Mouse (Mus musculus): ENCODE measurements around the gene Olfr112.

The Olfr112 gene

DNA sequence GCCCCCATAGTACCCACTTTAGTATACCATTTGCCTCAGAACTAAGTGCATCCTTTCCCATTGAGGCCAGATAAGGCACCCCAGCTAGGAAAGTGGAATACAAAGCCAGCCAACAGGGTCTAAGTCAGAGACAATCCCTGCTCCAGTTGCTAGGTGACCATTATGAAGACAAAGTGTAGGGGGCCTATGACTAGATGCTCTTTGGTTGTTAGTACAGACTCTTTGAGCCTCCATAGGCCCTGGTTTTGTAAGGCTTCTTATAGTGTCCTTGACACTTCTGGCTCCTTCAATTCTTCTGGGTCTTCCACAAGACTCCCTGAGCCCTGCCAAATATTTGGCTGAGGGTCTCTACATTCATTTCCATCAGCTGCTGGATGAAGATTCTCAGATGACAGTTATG, at the start of gene Olfr112:
Gene Olfr112, minus strand, starts transcription at position 101 of the 400 bp plus-strand sequence.
- ATAC-seq (ENCODE audit: low TSS enrichment): no peak

DNA sequence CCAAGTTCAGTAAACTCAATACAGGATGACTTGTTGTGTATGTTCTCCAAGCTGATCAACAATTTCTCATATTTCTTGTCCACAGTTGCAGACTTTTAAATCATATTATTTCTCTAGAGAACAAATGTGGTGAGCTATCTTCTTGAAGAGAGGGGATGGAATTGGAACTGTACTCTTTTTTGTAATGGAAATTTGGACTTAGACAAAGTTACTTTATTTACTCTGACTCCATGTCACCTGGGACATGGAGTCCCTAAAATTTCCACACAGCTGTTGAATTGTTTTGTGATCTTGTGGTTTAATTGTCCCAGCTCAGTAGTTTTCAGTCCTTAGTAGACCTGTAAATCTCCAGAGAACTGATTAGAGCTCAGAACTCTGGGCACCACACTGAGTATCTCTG, 23.4 kb upstream of the Olfr112 start, which contains the start of gene Olfr114:
Gene Olfr114, minus strand, starts transcription at position 101 of the 400 bp plus-strand sequence.
- ATAC-seq (ENCODE audit: low TSS enrichment): no peak

DNA sequence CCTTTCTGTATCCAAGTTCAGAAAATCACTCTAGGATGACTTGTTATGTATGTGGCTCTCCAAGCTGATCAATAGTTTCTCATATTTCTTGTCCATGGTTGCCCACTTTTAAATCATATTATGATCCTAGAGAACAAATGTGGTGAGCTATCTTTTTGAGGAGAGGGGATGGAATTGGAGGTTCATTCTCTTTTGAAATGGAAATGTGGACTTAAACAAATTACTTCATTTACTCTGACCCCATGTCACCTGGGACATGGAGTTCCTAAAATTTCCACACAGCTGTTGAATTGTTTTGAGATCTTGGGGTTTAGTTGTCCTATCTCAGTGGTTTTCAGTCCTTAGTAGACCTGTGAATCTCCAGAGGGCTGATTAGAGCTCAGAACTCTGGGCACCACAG, 8.3 kb upstream of the Olfr112 start, which contains the start of gene Olfr113:
Gene Olfr113, minus strand, starts transcription at position 101 of the 400 bp plus-strand sequence.
- no peak for ATAC-seq (ENCODE audit: low TSS enrichment)

DNA sequence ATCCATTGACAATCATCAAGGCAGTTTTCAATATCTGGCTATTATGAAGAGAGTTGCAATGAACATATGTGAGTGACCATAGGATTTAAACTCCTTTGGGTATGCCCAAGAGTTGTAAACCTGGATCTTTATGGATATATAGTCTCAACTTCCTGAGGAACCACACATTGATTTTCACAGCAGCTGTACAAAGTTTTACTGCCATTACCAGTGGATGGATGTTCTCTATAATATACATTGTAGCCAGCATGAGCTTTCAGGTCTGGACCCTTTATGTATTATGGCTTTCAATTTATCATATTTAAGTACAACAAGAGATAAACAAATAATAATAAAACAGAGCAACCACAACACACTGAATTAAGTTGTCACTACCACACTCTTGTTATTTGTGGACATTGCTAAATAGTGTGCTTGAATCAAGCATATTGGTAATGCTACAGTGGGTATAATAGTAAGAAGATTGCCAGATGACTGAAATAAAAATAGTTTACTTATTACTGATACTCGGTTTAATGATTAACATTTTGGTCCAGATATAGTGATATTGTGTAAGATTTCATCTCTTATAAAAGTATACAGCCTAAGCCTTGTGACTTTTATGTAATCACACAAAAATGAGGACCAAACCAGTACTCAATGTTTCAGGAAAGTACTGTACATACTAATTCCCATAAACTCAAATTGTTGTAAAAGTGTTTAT, 10.2 kb downstream of the Olfr112 start:
- no peak for ATAC-seq (ENCODE audit: low TSS enrichment)

DNA sequence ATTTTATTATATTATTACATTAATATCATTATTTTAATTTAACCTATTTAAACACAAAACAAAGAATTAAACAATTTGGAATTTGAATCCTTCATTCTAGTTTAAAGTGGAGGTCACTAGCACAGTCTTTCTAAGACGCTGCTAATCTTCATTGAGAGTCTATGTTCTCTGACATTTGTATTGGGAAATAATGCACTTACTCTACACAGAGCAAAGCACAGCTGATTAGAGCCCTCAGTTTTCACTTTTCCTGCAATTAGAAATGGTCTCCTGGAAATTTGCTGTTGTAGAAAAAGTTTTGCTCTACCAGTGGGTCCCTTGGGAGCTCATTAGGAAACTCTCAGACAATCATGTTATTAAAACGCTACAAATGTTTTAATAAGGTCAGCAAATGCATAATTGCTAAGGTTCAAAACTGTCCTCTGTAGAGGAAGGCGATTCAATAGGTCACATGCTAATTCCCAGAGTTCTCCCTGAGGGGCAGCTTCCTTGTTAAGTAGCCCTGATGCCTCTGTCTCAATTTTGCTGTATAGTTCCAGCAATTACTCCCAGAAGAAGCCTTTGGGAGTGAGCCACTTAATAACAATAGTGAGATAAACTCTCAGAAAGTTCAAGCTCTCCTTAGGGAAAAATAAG, 25.3 kb downstream of the Olfr112 start:
- no peak for ATAC-seq (ENCODE audit: low TSS enrichment)

DNA sequence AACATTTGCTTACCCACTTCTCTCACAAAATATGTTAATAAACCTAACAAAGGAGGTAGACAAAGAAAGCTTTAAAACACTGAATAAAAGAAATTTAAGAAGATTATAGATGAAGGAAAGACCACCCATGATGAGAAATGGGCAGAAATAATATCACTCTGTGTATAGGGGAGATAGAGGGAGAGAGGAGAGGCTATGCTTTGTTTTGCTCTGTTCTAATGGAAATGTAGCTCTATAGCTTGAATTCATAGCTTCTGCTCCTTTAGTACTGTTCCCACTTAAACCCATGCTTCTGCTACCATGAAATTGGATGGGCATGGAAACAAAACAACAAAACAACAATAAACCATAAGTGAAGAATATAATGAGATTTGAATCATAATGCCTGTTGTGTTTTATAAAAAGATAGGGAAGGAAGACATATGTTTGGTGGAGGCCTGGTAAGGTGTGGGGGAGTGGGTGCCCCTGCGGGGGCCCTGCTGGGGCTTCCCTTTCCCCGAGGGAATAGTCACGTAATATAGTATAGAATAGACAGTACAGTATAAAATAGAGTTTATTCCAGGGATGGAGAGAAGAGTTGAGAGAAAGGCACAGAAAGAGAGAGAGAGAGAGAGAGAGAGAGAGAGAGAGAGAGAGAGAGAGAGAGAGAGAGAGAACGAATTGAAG, 27.7 kb downstream of the Olfr112 start:
- no peak for ATAC-seq (ENCODE audit: low TSS enrichment)

DNA sequence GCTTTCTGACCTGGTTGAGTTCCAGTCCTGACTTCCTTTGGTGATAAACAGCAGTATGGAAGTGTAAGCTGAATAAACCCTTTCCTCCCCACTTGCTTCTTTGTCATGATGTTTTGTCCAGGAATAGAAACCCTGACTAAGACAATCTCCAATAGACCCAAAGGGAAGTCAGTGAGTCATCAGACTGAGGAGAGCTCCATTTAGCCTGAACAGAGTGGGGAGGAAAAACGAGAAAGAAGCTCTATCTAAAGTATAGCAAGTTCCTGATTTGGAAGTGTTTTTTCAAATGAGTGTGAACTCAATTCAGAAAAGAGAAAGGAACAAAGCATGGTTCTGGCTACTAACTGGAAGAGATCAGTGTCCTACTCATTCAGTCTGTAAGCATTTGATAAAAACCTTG, 30.8 kb downstream of the Olfr112 start:
- ATAC-seq (ENCODE audit: low TSS enrichment): peak; percentile 100

DNA sequence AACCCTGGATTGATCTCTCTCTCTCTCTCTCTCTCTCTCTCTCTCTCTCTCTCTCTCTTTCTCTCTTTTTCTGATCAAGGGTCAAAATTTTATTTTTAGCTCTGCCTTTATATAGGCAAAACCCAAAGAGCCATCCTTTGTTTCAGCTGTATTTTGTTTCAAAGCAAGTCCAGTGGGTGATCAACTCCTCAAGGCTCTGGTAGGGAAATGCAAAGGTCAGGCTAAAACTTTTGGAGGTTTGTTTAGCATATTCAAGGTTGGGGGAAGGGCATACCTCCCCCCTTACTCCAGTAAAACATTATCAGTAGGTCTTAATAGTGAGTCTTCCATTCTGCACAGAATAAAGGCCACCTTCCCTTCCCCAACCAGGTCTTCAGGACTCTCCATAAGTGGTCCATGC, 34.1 kb downstream of the Olfr112 start:
- ATAC-seq (ENCODE audit: low TSS enrichment): no peak

DNA sequence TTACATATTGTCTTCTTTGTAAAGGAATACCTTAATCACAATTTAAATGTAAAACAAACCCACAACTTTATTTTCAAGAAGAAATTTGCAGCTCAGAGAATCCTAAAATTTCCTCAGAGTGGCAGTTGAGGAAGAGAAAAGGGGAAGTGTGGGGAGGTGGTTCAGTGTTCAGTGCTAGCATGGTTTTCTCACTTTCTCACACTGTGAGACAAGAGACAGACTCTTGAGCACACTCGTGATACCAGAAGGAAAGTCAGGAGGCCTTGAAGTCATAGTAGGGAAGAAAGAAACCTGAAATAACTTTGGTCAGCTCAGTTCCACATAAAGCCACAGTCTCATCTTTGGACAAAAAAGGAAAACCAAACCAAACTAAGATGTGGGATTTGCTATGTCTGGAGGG, 43.8 kb downstream of the Olfr112 start:
- peak; percentile 93 for ATAC-seq (ENCODE audit: low TSS enrichment)

DNA sequence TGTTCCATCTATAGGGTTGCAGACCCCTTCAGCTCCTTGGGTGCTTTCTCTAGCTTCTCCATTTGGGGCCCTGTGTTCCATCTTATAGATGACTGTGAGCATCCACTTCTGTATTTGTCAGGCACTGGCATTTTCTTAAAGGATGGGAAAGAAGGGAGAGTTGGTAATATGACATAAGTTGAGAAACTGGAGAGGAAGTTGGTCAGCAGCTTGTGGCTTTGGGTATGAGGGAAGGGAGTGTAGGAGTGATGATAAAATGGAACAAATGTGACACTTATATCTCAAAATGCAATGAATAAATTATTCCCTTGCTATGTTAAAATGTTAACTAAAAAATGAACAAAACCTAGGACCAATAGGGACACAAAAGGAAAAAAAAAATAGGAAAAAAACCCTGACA, 44.6 kb downstream of the Olfr112 start:
- peak; percentile 94 for ATAC-seq (ENCODE audit: low TSS enrichment)

Measured in frontal cortex, adult (tissue).